Mouse (Mus musculus): ENCODE measurements around the gene Dcaf7.
"Not testable (repeated sequence)": the region's sequence is repeated elsewhere in the genome, so short reads cannot be mapped to it uniquely, and the experiment has no call there.

The Dcaf7 gene

GRCm38 (mm10) chr11:106036548-106037417 lies at the start of gene Dcaf7:
Gene Dcaf7 (plus strand): TSS chr11:106036872.
- peak; percentile 97 for DNase-seq (ENCODE audit: low spot score)

GRCm38 (mm10) chr11:105987446-105987845 lies 49.2 kb upstream of the Dcaf7 start:
- DNase-seq (ENCODE audit: low spot score): no peak

- no peak for DNase-seq (ENCODE audit: low spot score)
These were observed 47.2 kb upstream of the Dcaf7 start for GRCm38 (mm10) chr11:105989446-105989845.

GRCm38 (mm10) chr11:105990231-105990630 lies 46.4 kb upstream of the Dcaf7 start:
- peak; percentile 64 for DNase-seq (ENCODE audit: low spot score)

- no peak for DNase-seq (ENCODE audit: low spot score)
These were observed 42.3 kb upstream of the Dcaf7 start, which contains the start of gene Ace3 for GRCm38 (mm10) chr11:105994375-105994774. Gene Ace3 (plus strand): TSS chr11:105994675.

GRCm38 (mm10) chr11:106000062-106000461 lies 36.6 kb upstream of the Dcaf7 start:
- DNase-seq (ENCODE audit: low spot score): no peak

- DNase-seq (ENCODE audit: low spot score): no peak
These were observed 35.0 kb upstream of the Dcaf7 start for GRCm38 (mm10) chr11:106001718-106002117.

GRCm38 (mm10) chr11:106004576-106004975 lies 32.1 kb upstream of the Dcaf7 start:
- peak; percentile 41 for DNase-seq (ENCODE audit: low spot score)

- DNase-seq (ENCODE audit: low spot score): peak; percentile 79
These were observed 30.7 kb upstream of the Dcaf7 start for GRCm38 (mm10) chr11:106005970-106006369.

GRCm38 (mm10) chr11:106007821-106008220 lies 28.9 kb upstream of the Dcaf7 start, which contains the start of gene Kcnh6:
Gene Kcnh6 (plus strand): TSS chr11:106008124.
- DNase-seq (ENCODE audit: low spot score): peak; percentile 78

- DNase-seq (ENCODE audit: low spot score): no peak
These were observed 24.0 kb upstream of the Dcaf7 start for GRCm38 (mm10) chr11:106012711-106013110.

GRCm38 (mm10) chr11:106013556-106014225 lies 23.0 kb upstream of the Dcaf7 start:
- no peak for DNase-seq (ENCODE audit: low spot score)

- no peak for DNase-seq (ENCODE audit: low spot score)
These were observed 20.2 kb upstream of the Dcaf7 start for GRCm38 (mm10) chr11:106016440-106016839.

- no peak for DNase-seq (ENCODE audit: low spot score)
These were observed 16.5 kb upstream of the Dcaf7 start for GRCm38 (mm10) chr11:106020051-106020763.

- no peak for DNase-seq (ENCODE audit: low spot score)
These were observed 10.9 kb upstream of the Dcaf7 start for GRCm38 (mm10) chr11:106025774-106026173.

- DNase-seq (ENCODE audit: low spot score): peak; percentile 32
These were observed 10.1 kb upstream of the Dcaf7 start for GRCm38 (mm10) chr11:106026465-106027151.

GRCm38 (mm10) chr11:106027607-106028006 lies 9.1 kb upstream of the Dcaf7 start:
- DNase-seq (ENCODE audit: low spot score): no peak

GRCm38 (mm10) chr11:106032074-106032473 lies 4.6 kb upstream of the Dcaf7 start:
- not testable (repeated sequence) for DNase-seq (ENCODE audit: low spot score)

- DNase-seq (ENCODE audit: low spot score): peak; percentile 42
These were observed 3.2 kb upstream of the Dcaf7 start for GRCm38 (mm10) chr11:106033491-106033919.

GRCm38 (mm10) chr11:106034986-106035385 lies 1.7 kb upstream of the Dcaf7 start:
- no peak for DNase-seq (ENCODE audit: low spot score)

- DNase-seq (ENCODE audit: low spot score): peak; percentile 57
These were observed 713 bp downstream of the Dcaf7 start for GRCm38 (mm10) chr11:106037418-106037751.

GRCm38 (mm10) chr11:106044349-106044748 lies 7.7 kb downstream of the Dcaf7 start:
- DNase-seq (ENCODE audit: low spot score): no peak
